Mouse (Mus musculus): ENCODE results near the gene Miox.

Gene Miox

GRCm38 (mm10) chr15:89334271-89334670 lies at the start of gene Miox:
Gene Miox, plus strand, starts transcription at chr15:89334398.
- DNase-seq (ENCODE audit: low spot score): no peak

- no peak for DNase-seq (ENCODE audit: low spot score)
Observed at GRCm38 (mm10) chr15:89285004-89285403, 49.2 kb upstream of the Miox start.

- DNase-seq (ENCODE audit: low spot score): no peak
Observed at GRCm38 (mm10) chr15:89285478-89285877, 48.7 kb upstream of the Miox start.

- DNase-seq (ENCODE audit: low spot score): no peak
Observed at GRCm38 (mm10) chr15:89286114-89286513, 48.1 kb upstream of the Miox start.

- no peak for DNase-seq (ENCODE audit: low spot score)
Observed at GRCm38 (mm10) chr15:89286582-89286981, 47.6 kb upstream of the Miox start.

- DNase-seq (ENCODE audit: low spot score): no peak
Observed at GRCm38 (mm10) chr15:89288227-89288767, 45.9 kb upstream of the Miox start.

- no peak for DNase-seq (ENCODE audit: low spot score)
Observed at GRCm38 (mm10) chr15:89289455-89289854, 44.7 kb upstream of the Miox start.

GRCm38 (mm10) chr15:89291521-89291920 lies 42.7 kb upstream of the Miox start:
- no peak for DNase-seq (ENCODE audit: low spot score)

- no peak for DNase-seq (ENCODE audit: low spot score)
Observed at GRCm38 (mm10) chr15:89292795-89293194, 41.4 kb upstream of the Miox start.

- DNase-seq (ENCODE audit: low spot score): no peak
Observed at GRCm38 (mm10) chr15:89293778-89294177, 40.4 kb upstream of the Miox start.

GRCm38 (mm10) chr15:89295580-89296165 lies 38.5 kb upstream of the Miox start:
- no peak for DNase-seq (ENCODE audit: low spot score)

- no peak for DNase-seq (ENCODE audit: low spot score)
Observed at GRCm38 (mm10) chr15:89296465-89296864, 37.7 kb upstream of the Miox start.

GRCm38 (mm10) chr15:89297695-89298094 lies 36.5 kb upstream of the Miox start:
- no peak for DNase-seq (ENCODE audit: low spot score)

- DNase-seq (ENCODE audit: low spot score): no peak
Observed at GRCm38 (mm10) chr15:89300180-89300579, 34.0 kb upstream of the Miox start.

- DNase-seq (ENCODE audit: low spot score): peak; percentile 63
Observed at GRCm38 (mm10) chr15:89300600-89300999, 33.6 kb upstream of the Miox start.

GRCm38 (mm10) chr15:89305966-89306365 lies 28.2 kb upstream of the Miox start:
- no peak for DNase-seq (ENCODE audit: low spot score)

GRCm38 (mm10) chr15:89307461-89307860 lies 26.7 kb upstream of the Miox start:
- DNase-seq (ENCODE audit: low spot score): no peak

GRCm38 (mm10) chr15:89308406-89309139 lies 25.6 kb upstream of the Miox start:
- DNase-seq (ENCODE audit: low spot score): no peak

GRCm38 (mm10) chr15:89309962-89310498 lies 24.2 kb upstream of the Miox start:
- DNase-seq (ENCODE audit: low spot score): no peak

GRCm38 (mm10) chr15:89313359-89313758 lies 20.8 kb upstream of the Miox start:
- DNase-seq (ENCODE audit: low spot score): no peak

GRCm38 (mm10) chr15:89314107-89314506 lies 20.1 kb upstream of the Miox start:
- no peak for DNase-seq (ENCODE audit: low spot score)

- peak; percentile 70 for DNase-seq (ENCODE audit: low spot score)
Observed at GRCm38 (mm10) chr15:89314511-89315189, 19.5 kb upstream of the Miox start.
